Mouse (Mus musculus) kidney, postnatal 25 days (tissue): ENCODE data around the gene Mars.
A peak's percentile ranks its signal among the peaks of the same experiment; 100 is the strongest.
"Not testable (repeated sequence)": the region's sequence is repeated elsewhere in the genome, so short reads cannot be mapped to it uniquely, and the experiment has no call there.

Source experiments
- DNase-seq, 2 experiments: peaks; one replicate each; pipeline ENCODE4 v3.0.0; 2021; ENCODE audit warnings: mixed read lengths in 2 of 2

Gene Mars

DNA sequence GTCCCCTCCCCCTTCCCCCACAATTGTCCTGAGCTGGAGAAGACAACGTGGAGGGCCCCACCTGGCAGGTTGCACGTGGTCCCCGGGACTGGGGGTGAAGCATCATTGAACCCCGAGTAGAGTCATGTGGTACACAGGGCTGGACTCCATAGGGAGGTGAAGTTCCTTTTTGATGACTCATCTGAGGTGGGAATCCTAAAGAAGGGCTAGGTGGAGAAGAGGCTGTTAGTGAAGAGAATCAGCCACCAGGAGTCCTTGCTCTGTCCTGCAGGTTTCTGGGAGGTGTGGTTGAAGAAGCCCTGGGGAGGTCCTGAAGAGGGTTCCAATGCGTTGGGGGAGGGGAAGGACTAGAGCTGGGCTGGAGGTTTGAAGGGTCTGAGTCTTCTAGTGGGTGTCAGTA, 25.4 kb upstream of the Mars start:
- DNase-seq = no peak

DNA sequence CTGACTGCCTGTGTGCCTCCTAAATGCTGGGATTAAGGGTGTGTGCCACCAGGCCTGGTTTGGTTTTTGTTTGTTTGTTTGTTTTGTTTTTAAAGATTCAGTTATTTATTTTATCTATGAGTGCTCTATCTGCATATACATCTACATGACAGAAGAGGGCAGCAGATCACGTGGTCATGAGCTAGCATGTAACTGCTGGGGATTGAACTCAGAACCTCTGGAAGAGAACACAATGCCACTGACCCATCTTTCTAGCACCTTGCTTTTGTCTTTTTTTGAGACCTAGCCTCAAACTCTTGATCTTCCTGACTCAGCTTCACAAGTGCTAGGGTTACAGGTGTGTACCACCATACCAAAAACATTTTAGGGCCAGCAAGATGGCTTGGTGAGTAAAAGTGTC, 23.7 kb upstream of the Mars start:
- DNase-seq = no peak

DNA sequence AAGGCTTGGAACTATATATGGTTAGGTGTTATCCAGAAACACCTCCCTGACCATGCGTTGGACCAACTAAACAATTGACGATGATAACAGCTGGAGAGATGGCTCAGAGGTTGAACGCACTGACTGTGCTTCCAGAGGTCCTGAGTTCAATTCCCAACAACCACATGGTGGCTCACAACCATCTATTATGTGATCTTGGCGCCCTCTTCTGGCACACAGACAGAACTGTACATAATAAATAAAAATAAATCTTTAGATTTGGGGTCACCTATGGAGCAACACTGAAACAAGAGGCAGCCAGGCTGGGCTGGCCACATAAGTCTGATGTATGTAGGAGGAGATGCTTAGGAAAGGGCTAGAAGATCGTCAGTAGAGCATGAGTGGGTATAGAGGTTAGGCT, 21.6 kb upstream of the Mars start:
- no peak for DNase-seq

DNA sequence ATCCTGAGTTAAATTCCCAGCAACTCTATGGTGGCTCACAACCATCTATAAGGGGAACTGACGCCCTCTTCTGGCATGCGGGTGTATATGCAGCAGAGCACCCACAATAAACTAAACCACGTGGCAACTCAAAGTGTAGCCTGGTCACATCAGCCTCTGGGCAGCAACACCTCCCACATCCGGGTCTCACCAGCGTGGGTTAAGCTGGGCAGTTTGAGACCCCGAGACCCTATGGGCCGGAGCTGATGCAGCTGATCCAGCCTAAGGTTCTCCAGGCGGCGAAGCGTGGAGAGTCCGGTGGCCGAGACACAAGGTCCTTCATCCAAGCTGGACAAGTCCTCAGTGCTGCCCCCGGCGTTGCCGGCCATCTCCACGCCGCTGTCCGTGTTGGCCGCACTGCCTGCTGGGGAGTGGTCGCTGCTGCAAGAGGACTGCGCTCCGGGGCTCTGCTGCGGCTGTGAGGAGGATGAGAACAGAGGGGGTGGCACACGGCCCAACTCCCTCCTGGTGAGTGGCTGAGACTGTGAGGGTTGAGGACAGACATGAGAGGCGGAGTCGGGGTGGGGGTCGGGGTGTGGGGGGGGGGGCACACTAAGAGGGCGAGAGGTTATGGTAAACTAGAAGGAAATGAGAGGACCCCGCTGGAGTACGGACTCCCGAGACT, 20.8 kb upstream of the Mars start:
- DNase-seq = no peak

DNA sequence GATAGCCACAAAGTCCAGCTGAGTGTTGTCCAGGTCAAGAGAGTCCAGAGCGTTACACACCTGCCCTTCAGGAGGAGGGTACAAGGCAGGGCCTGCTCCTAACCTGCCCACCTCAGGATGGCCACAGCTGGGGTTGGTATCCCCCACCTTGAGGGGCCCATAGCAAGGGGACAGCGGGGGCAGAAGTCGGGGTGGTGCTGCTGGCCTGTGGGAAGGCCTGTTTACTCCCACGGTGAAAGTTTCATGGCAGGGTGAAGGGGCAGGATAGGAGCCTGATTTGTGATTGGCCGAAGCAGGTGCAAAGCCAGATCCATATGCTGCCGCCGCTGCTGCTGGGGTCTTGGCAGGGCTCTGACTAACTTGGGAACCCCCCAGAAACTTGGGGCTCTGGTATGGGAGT, 18.6 kb upstream of the Mars start:
- no peak for DNase-seq

DNA sequence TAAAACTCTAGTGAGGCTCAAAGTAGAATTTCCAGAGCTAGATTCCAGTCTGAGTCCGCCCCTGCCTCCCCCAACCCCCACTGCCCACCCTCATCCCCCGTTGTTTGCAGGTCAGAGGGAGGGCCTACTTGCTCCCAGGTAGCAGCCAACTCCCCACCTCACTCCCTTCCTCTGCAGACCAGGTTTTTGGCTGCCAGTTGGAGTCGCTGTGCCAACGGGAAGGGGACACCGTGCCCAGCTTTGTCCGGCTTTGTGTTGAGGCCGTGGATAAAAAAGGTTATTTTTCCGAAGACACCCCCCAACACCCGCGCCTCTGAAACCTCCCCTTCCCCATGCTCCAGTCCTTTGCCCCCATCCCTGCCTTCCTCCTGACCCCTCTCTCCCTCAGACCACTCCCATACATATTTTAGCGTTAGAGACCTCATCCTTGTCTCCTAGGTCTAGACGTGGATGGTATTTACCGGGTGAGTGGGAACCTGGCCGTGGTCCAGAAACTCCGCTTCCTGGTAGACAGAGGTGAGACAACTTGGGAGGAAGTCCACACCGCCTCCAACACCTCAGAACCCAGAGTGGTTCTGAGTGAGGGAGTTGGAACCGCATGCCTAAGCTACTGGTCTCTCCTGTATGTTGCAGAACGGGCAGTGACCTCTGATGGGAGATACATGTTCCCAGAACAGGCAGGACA, 16.0 kb upstream of the Mars start:
- DNase-seq = peak in 1 of 2 experiments; percentile 27

DNA sequence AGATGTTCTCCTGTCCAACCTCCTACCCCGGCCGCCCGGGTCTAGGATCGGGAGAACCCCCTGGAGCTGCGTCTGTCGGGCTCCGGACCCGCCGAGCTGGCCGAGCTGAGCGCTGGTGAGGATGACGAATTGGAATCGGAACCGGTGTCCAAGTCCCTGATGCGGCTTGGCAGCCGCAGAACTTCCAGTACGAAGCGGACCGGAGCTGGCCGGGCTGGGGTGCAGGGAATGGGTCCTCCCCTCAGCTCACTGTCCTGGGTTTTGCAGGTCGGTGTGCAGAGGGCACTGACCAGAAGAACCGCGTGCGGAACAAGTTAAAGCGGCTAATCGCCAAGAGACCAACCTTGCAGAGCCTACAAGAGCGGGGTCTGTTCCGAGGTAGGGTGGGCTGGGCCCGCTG, 15.2 kb upstream of the Mars start:
- peak; percentile 31 to 60 for DNase-seq

DNA sequence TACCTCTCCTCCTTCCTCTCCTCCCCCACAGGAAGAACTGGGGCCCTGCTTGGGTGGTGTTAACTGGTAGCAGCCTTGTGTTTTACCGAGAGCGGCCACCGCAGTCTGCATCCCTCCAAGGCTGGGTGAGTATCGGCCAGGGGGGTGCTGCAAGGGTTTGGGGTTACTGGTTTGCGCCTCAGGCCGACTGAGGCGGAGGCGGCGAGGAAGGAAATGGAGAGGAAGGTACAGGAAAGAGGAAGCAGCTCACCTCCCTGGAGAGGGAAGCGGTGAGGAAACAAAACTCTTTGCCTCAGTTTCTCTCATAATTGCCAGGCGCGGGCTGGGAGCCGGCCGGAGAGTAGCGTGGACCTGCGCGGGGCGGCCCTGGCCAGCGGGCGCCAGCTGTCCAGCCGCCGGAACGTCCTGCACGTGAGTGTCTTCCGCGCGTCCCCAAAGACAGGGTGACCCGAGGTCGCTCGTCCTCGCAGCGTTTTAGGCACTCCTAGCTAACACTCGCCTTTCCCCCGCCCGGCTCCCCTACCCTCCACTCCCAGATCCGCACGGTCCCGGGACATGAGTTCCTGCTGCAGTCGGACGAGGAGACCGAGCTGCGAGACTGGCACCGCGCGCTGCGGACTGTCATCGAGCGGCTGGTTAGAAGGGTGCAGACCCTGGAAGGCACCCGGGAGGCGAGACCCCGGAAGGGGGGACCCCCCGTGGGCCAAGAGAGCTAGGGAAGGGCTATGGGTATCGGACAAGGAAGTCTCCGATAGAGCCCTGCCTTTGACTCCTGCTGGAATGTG, 14.6 kb upstream of the Mars start:
- DNase-seq = peak; percentile 37 to 68

DNA sequence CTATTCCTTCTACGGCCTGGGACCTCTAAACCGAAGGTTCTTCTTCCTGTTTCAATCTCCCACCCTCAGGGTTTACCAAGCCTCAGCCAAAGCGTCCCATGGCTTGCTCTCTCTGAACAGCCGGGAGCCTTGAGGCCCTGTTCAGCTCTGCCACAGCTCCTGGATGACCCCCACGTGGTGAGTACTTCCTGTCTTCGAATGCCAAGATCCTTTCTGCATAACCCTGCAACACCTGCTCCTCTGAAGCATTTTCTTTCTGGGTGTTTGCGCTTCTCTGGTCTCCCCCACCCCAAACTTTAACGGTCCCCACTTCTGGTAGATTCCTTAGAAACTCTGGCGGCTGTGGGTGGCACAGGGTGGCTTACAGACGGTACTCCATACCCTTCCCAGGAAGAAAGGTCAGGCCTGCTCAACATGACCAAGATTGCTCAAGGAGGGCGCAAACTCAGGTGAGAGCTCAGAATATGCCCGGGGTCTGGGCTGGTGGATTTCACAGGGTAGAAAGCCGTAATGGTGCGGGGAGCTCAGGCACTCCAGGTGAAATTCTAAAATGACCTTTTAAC, 13.9 kb upstream of the Mars start:
- no peak for DNase-seq

DNA sequence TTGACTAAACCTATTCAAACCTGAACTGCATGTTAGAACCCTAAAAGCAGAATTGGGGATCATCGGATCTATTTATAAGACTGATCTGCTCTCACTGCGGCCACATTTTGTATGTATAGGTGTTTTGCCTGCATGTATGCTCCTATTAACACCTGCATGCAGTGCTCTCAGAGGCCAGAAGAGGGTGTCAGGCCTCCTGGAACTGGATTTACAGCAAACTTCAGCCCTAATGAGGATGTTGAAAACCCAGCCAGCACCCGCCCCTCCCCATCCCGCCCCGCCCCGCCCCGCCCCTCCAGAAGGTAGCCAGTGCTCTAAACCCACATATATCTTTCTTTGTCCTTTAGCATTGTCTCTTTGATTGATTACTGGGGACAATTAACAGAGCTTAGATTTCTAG, 12.9 kb upstream of the Mars start:
- peak; percentile 62 to 66 for DNase-seq

DNA sequence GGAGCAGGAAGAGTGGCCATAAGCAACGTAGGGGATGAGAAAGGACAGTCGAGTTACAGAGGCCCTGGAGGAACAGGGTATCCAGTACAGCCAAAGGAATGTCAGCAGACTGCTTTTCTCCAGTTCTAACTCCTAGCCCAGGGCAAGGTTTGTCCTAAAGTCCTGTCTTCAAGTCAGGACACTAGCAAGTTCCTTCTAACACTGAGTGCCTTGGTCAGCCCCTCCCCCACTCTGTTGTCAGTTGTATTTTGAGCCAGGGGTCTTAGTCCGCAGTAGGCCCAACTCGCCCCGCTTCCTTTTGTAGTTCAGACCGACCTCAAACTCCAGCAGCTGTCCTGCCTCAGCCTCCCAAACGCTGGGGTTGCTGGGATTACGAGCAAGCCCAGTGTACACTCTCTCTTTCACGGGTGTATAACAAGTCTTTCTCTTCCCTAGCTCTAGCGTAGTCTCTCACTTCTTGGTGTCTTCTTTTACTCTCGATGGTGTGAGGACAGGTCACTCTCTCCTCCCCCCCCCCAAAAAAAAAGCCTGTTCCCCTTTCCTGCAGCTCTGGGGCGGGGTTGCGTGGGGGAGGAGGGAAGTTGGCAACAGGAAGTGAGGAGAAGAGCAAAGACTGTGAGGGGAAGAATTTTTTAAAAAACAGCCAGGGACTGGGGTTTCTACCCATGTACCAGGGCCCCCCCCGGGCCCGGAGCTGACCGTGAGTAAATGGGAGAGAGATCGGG, 11.7 kb upstream of the Mars start:
- DNase-seq = no peak

DNA sequence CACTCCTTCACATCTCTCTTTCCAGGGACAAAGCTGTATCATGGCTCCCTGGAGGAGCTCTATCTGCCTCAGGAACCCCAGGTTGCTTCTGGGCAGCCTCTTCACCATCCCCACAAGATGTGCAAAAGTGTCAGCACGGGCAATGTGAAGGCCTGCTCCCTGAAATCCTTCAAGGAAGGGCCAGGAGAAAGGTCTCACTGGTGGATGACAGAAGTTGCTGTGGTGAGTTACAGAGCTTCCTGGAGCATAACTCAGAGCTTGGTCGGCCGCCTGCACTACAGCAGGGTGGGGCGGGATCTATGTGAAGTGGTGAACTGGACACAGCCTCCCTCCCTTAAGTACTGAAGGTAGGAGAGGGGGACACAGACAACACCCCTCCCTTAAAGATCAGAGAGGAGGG, 11.1 kb upstream of the Mars start:
- DNase-seq = no peak

DNA sequence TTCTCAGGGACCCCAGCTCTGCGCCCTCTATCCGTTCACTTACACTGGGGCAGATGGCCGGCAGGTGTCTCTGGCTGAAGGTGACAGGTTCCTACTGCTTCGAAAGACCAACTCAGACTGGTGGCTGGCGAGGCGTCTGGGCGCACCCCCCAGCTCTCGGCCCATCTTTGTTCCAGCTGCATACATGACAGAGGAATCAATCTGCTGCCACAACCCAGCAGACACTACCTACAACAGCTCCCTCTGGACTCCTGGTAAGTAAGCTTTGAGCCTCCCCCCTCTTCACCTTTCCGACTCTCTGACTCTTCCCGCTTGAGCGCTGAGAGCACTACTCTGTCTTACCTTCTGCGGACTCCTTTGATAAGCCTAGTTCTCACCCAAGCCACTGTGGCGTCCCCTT, 10.6 kb upstream of the Mars start:
- DNase-seq = no peak

DNA sequence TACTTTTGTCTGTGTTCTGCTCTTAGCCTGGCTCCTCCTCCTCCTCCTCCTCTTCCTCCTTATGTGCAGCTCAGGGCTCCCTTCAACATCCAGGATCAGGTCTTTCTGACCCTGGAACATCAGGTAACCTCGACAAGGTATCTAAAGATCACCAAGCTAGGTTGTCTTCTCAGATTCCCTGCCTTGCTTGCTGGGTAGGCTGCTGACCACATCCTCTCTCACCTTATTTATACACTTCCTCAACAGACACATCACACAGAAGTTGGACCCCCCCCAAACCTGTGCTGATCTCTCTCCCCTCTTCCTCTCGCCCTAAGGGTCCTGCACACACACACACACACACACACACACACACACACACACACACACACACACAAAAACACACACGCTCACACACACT, 10.0 kb upstream of the Mars start, which contains the start of gene Arhgap9:
TSS of gene Arhgap9 (plus strand) at position 344 of the 400 bp plus-strand sequence.
- DNase-seq = no peak

DNA sequence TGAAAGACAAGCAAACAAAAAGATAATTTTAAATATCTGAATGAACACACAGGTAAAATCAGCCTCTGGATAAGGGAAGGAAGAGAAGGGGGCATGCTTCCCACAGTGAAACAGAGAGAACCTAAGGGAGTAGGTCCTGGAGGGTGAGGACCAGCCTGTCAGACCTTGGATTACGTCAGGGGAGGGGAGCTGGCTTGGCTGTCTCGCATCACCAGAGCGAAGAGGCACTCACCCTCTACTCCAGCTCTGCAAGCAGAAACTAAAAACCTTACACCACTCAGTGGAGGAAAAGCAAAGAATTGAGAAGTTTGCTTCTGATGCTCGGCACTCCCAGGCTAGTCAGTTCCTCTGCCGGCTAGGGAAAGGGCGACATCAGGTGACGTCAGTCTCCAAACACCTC, 8.4 kb upstream of the Mars start:
- DNase-seq = no peak

DNA sequence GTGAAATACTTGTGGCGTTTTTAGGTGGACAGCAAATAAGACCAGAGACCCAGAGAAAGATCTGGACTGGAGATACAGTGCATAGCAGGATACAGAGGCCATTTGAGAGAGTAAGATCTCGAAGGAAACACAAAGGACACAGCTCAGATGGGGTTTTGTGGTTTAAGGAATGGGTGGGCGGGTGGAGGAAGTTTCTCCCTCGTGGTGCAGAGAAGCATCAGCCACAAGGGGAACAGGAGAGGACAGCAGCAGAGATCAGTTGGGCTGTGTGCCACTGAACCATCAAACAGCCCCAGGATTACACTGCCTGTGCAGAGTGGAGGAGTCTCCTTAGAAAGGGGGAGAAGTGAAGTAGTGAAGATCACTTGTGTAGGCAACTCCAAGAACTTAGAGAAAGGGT, 6.4 kb upstream of the Mars start:
- no peak for DNase-seq

DNA sequence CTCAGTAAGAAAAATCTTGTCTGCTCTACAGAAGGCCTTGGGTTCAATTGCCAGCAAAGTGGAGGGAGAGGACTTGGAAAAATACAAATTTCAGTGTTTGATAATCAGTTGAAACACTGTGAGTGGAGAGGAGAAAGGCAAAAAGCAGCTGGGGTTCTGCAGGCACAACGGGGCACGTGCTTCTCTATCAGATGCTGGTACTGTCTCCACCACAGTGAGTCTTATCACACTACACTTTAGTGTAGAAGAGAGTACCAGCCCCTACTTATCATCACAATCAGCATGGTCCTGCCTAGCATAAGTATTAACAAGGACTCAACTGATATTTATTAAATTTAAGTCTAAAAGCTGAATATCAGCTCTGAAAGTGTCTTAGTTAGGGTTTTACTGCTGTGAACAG, 5.7 kb upstream of the Mars start:
- DNase-seq = no peak

DNA sequence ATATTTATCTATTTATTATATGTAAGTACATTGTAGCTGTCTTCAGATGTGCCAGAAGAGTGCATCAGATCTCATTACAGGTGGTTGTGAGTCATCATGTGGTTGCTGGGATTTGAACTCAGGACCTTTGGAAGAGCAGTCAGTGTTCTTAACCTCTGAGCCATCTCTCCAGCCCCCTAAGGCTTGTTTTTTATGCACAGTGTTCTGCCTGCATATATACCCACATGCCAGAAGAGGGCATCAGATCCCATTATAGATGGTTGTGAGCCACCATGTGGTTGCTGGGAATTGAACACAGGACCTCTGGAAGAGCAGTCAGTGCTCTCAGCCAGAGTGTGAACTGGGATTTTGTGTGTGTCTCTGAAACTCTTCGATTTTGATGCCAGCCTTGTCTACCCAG, 3.4 kb upstream of the Mars start:
- DNase-seq = not testable (repeated sequence)

DNA sequence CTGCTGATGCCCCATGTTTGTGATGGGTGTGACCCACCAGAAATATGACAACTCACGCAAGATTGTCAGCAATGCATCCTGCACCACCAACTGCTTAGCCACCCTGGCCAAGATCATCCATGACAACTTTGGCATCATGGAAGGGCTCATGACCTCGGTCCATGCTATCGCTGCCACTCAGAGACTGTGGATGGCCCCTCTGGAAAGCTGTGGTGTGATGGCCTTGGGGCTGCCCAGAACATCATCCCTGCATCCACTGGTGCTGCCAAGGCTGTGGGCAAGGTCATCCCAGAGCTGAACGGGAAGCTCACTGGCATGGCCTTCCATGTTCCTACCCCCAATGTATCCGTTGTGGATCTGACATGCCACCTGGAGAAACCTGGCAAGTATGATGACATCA, 1.9 kb upstream of the Mars start:
- DNase-seq = not testable (repeated sequence)

DNA sequence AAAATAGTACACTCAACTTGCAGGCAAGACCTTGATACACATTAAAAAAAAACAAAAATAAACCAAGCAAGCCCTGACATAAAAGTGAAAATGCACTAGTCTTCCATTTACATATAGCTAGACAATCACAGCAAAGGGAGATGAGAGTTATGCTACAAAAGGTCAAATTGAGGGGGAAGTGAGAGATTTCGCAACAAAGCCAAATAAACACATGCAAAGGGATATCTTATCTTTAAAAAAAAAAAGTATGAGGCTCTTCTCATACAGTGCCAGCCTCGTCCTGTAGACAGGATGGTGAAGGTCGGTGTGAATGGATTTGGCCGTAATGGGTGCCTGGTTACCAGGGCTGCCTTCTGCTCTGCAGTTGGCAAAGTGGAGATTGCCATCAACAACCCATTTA, 1.3 kb upstream of the Mars start:
- DNase-seq = no peak

DNA sequence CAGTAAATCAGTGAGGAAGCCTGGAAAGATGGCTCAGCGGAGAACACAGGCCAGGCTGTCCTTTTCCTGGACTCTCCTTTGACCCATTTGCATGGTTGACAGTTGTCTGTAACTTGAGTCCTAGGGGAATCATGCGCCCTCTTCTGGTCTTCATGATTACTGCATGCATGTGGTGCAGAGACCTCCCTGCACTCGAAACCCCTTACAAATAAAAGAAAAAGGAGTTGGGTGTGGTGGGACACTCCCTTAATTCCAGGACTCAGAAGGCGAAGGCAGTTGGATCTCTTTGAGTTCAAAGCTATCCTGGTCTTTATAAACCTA, 730 bp upstream of the Mars start:
- peak; percentile 80 to 90 for DNase-seq

DNA sequence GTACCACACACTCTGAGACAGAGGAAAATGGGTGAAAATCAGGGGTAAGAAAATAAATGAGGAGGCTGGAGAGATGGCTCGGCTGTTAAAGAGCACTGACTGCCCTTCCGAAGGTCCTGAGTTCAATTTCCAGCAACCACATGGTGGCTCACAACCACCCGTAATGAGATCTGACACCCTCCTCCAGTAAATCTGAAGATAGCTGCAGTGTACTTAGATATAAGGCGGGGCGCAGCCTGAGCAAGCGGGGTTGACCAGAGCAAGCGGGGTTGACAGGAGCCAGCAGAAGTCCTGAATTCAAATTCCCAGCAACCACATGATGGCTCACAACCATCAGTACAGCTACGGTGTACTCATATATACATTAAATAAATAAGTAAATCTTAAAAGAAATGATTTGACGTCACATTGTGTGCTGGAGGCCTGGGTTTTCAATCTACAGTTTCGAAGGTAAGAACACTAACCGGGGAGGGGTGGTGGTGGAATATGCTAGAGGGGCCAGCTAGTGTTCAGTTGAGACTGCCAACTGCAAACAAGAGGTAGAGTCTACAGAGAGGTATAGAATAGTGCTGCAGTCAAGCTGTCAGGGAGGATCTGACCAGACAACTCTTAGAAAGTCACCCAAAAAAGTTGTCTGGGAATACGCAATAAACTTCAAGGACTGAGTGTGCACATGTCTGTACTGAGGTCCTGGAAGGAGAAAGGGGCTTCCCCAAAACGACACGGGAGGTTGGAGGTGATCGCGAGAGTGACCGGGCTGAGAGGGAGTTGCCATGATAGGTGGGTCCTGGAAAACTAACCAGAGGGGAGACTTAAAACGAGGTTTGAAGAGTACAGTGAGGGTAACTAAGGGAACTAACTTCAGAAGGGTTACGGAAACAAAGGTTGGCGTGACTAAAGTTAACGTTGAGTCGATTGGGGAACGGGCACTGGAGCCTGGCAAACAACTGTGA, 787 bp downstream of the Mars start:
- DNase-seq = no peak
